Mouse (Mus musculus): Measurements from ENCODE around the gene Cs. TPM values are rescaled to one million over a fixed set of nuclear protein-coding genes. Genes with fewer than 3 reads are reported as not detected.
A peak's percentile ranks its signal among the peaks of the same experiment; 100 is the strongest.

The Cs gene
- polyA plus RNA-seq, 1 experiment from 2014 or later: 424 TPM

DNA sequence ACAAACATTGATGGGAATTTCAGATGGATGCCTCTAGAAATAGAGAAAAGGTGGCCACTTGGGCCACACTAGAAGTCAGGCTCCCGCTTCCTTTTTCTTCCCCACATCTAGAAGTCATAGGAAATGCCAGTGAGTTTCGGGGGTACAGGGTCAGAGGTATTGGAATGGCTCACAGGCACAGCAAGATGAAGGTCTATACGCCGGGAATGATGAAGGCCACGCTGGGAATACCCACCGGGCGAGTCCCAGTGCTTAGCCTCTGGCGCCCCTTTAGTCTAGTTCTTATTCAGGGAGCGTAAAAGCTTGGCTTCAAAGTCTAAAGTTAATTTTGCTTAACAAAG, 34.8 kb upstream of the Cs start:
- ATAC-seq (replicated peaks; ENCODE audit: insufficient number of reproducible peaks, low FRiP score, low TSS enrichment): 0 out of 2 replicates have a peak, but pooled peaks have one; percentile 2
- Histone ChIP-seq H3K4me1 (ENCODE audit: control insufficient read depth, insufficient read depth, low read length) (peaks cover 11% of the 10 kb centered on the region), H3K36me3 (ENCODE audit: control insufficient read depth, insufficient read depth, low read length) (no peaks in the 10 kb centered on the region), H3K4me2 (peak overlapping the region; percentile 80), H3K27me3 (ENCODE audit: control insufficient read depth, insufficient read depth, low read length) (no peaks in the 10 kb centered on the region), H3K27ac (ENCODE audit: low read depth, low read length) (peak overlapping the region; percentile 91), H3K9ac (ENCODE audit: low read depth, low read length) (peak overlapping the region; percentile 94), H3K9me3 (replicated peaks; ENCODE audit: control insufficient read depth, low read length) (no peaks in the 10 kb centered on the region), H3K4me3 (ENCODE audit: low read depth, low read length) (peak overlapping the region; percentile 69)
- under 1% methylated on average over 9 of the region's 9 CpGs for WGBS (ENCODE audit: insufficient replicate concordance)

DNA sequence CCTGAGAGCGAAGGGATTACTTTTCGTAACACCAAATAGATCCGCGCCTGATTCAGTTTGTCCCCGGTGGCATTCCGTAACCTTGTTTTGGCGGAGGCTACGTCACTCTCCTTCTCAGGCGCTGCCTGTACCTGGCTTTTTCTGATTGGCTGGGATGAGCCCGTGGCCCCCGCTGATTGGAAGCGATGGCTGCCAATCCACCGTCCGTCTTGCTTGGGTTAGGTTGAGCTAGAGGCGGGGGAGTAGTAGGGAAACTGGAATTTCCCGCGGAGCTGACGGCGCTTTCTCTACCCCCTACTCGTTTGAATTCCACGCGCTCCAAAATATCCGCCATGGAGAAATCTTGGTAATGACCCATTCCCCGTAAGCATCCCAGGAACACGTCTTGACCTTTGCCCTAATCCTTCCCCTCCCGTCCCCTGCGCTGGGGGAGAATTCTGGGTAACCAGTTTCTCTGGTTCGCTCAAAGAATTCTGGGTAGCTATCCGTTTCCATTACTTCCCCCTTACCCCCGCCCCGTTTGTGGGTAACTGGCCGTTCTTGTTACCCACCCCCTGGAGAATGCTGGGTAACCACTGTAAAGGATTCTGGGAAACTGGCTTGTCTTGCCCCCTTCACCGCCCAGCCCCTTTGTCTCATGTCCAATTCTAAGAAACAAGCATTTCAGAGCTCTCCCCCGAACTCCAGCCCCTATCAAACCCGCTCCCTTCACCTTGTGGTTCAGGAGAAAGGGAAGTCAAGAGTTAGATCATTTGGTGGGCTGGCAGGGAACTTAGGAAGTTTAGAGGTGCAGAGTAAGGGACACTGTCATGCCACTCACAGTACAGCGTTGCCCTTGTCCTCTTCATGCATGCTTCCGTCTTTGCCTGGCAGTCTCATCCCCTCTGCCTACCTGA, 34.2 kb upstream of the Cs start, which contains the start of gene Pan2:
Gene Pan2, plus strand, starts transcription at position 210 of the 896 bp plus-strand sequence.
- Histone ChIP-seq H3K4me2 (peak within 1 kb of the TSS; percentile 80), H3K4me3 (ENCODE audit: low read depth, low read length) (peak within 1 kb of the TSS; percentile 69), H3K27me3 (ENCODE audit: control insufficient read depth, insufficient read depth, low read length) (no peaks in the 10 kb centered on the region), H3K27ac (ENCODE audit: low read depth, low read length) (peak within 1 kb of the TSS; percentile 91), H3K9ac (ENCODE audit: low read depth, low read length) (peak within 1 kb of the TSS; percentile 94), H3K36me3 (ENCODE audit: control insufficient read depth, insufficient read depth, low read length) (peaks cover 5% of the 10 kb centered on the region), H3K4me1 (ENCODE audit: control insufficient read depth, insufficient read depth, low read length) (peaks cover 10% of the 10 kb centered on the region), H3K9me3 (replicated peaks; ENCODE audit: control insufficient read depth, low read length) (no peaks in the 10 kb centered on the region)
- peak; percentile 99 for ATAC-seq (replicated peaks; ENCODE audit: insufficient number of reproducible peaks, low FRiP score, low TSS enrichment)
- 2% methylated on average over 37 of the region's 37 CpGs for WGBS (ENCODE audit: insufficient replicate concordance)

DNA sequence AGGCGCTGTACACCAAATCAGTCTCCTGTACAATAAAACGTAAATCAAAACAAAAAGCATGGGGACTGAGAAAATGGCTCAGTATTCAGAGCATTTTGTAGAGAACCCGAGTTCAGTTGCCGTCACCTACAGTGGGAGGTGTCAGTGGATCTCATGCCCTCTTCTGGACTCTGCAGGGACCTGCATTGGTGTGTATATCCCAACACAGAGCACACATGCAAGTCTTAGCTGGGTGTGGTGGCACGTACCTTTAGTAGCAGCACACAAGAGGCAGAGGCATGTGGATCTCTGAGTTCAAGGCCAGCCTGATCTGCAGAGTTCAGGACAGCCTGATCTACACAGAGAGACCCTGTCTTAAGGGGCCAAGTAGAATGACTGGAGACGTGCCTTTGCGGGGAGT, 27.9 kb upstream of the Cs start:
- no peaks in the 10 kb centered on the region for H3K27me3 ChIP-seq (ENCODE audit: control insufficient read depth, insufficient read depth, low read length)
- ATAC-seq (replicated peaks; ENCODE audit: insufficient number of reproducible peaks, low FRiP score, low TSS enrichment): no peak
- peak overlapping the region; percentile 81 for H3K27ac ChIP-seq (ENCODE audit: low read depth, low read length)
- H3K9me3 ChIP-seq (replicated peaks; ENCODE audit: control insufficient read depth, low read length): no peaks in the 10 kb centered on the region
- WGBS (ENCODE audit: insufficient replicate concordance): 91% methylated on average over 7 of the region's 7 CpGs
- H3K36me3 ChIP-seq (ENCODE audit: control insufficient read depth, insufficient read depth, low read length): peaks cover 23% of the 10 kb centered on the region
- no peak overlapping the region for H3K4me3 ChIP-seq (ENCODE audit: low read depth, low read length)
- no peak overlapping the region for H3K4me2 ChIP-seq
- peaks cover 14% of the 10 kb centered on the region for H3K4me1 ChIP-seq (ENCODE audit: control insufficient read depth, insufficient read depth, low read length)
- peak overlapping the region; percentile 34; the same call in 1 of the 2 replicates for H3K9ac ChIP-seq (ENCODE audit: low read depth, low read length)

DNA sequence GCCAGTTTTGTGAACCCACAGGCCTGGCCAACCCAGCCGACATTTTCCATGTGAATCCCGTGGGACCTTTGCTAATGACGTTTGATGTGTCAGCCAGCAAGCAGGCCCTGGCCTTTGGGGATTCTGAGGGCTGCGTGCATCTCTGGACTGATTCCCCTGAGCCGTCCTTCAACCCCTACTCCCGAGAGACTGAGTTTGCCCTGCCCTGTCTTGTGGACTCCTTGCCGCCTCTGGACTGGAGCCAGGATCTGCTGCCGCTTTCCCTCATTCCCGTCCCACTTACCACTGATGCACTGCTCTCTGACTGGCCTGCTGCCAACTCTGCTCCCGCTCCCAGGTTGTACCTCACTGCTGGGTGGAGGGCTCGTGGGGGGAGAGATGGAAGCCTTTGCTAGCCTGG, 27.4 kb upstream of the Cs start:
- Histone ChIP-seq H3K27me3 (ENCODE audit: control insufficient read depth, insufficient read depth, low read length) (no peaks in the 10 kb centered on the region), H3K27ac (ENCODE audit: low read depth, low read length) (peak overlapping the region; percentile 81), H3K4me3 (ENCODE audit: low read depth, low read length) (no peak overlapping the region), H3K36me3 (ENCODE audit: control insufficient read depth, insufficient read depth, low read length) (peaks cover 24% of the 10 kb centered on the region), H3K4me1 (ENCODE audit: control insufficient read depth, insufficient read depth, low read length) (peaks cover 14% of the 10 kb centered on the region), H3K4me2 (peak overlapping the region; percentile 48), H3K9me3 (replicated peaks; ENCODE audit: control insufficient read depth, low read length) (no peaks in the 10 kb centered on the region), H3K9ac (ENCODE audit: low read depth, low read length) (peak overlapping the region; percentile 34; the same call in 1 of the 2 replicates)
- ATAC-seq (replicated peaks; ENCODE audit: insufficient number of reproducible peaks, low FRiP score, low TSS enrichment): peak; percentile 75
- 44% methylated on average over 11 of the region's 11 CpGs for WGBS (ENCODE audit: insufficient replicate concordance)

DNA sequence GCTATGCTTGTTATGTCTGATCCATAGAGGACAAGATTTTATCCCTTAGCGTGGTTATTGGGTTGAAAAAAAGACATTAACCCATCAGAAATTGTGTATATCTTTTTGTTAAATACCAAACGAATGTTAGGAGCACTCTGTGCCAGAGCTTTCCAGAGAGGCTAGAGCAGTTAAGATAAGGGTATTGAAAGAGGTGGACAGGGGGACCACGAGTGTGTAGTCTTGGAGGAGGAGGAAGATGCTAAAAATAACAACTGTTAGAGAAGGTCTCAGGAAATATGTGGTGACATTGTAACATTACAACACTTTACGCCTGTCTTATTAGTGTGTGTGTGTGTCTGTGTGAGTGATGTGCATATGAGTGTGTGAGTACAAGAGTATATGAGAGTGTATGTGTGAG, 26.6 kb upstream of the Cs start:
- Histone ChIP-seq H3K4me1 (ENCODE audit: control insufficient read depth, insufficient read depth, low read length) (peaks cover 14% of the 10 kb centered on the region), H3K27me3 (ENCODE audit: control insufficient read depth, insufficient read depth, low read length) (no peaks in the 10 kb centered on the region), H3K36me3 (ENCODE audit: control insufficient read depth, insufficient read depth, low read length) (peaks cover 27% of the 10 kb centered on the region), H3K4me2 (peak overlapping the region; percentile 48), H3K27ac (ENCODE audit: low read depth, low read length) (peak overlapping the region; percentile 81), H3K9ac (ENCODE audit: low read depth, low read length) (peak overlapping the region; percentile 28; the same call in 1 of the 2 replicates), H3K4me3 (ENCODE audit: low read depth, low read length) (no peak overlapping the region), H3K9me3 (replicated peaks; ENCODE audit: control insufficient read depth, low read length) (no peaks in the 10 kb centered on the region)
- no peak for ATAC-seq (replicated peaks; ENCODE audit: insufficient number of reproducible peaks, low FRiP score, low TSS enrichment)
- 49% methylated on average over 4 of the region's 4 CpGs for WGBS (ENCODE audit: insufficient replicate concordance)

DNA sequence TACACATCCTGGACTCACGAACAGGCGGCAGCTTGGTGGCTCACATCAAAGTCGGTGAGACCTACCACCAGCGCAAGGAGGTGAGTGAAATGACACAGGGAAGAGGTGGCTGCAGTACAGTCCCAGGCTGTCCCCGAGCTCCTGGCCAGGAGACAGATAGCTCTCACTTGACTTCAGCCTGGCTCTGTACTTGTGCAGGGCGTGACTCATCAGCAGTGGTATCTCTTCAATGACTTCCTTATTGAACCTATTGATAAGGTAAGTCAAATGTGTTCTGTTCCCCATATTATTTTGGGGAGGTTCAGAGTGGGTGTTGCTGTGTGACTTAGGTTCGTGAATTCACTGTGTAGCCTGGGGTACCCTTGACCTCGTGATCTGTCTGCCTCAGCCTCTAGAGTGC, 22.0 kb upstream of the Cs start:
- peaks cover 38% of the 10 kb centered on the region for H3K36me3 ChIP-seq (ENCODE audit: control insufficient read depth, insufficient read depth, low read length)

DNA sequence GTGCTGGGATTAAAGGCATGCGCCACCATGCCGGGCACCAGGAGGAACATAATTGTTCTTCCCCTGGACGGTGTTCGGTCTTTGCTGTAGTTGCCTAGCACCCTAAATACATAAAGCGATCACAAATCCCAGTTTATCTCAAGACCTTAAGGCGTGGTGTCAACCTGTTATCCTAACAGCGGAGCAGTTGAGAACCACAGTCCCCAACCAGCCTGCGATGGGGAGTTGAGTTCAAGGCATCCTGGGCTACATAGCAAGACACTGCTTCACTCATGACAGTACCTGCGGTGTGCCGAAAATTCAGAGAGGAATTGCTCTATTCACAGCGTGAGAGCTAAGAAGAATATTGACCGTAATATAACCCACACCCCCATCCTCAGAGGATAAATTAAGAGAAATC, 15.9 kb upstream of the Cs start:
- Histone ChIP-seq H3K36me3 (ENCODE audit: control insufficient read depth, insufficient read depth, low read length) (peaks cover 31% of the 10 kb centered on the region), H3K27ac (ENCODE audit: low read depth, low read length) (no peak overlapping the region)
- 56% methylated on average over 12 of the region's 12 CpGs for WGBS (ENCODE audit: insufficient replicate concordance)

More for the DNA sequence above, 22.0 kb upstream of the Cs start:
- Histone ChIP-seq H3K9me3 (replicated peaks; ENCODE audit: control insufficient read depth, low read length) (no peaks in the 10 kb centered on the region), H3K4me1 (ENCODE audit: control insufficient read depth, insufficient read depth, low read length) (peaks cover 7% of the 10 kb centered on the region), H3K4me3 (ENCODE audit: low read depth, low read length) (no peak overlapping the region), H3K9ac (ENCODE audit: low read depth, low read length) (no peak overlapping the region), H3K27ac (ENCODE audit: low read depth, low read length) (no peak overlapping the region), H3K27me3 (ENCODE audit: control insufficient read depth, insufficient read depth, low read length) (no peaks in the 10 kb centered on the region), H3K4me2 (no peak overlapping the region)
- 89% methylated on average over 8 of the region's 8 CpGs for WGBS (ENCODE audit: insufficient replicate concordance)
- no peak for ATAC-seq (replicated peaks; ENCODE audit: insufficient number of reproducible peaks, low FRiP score, low TSS enrichment)

DNA sequence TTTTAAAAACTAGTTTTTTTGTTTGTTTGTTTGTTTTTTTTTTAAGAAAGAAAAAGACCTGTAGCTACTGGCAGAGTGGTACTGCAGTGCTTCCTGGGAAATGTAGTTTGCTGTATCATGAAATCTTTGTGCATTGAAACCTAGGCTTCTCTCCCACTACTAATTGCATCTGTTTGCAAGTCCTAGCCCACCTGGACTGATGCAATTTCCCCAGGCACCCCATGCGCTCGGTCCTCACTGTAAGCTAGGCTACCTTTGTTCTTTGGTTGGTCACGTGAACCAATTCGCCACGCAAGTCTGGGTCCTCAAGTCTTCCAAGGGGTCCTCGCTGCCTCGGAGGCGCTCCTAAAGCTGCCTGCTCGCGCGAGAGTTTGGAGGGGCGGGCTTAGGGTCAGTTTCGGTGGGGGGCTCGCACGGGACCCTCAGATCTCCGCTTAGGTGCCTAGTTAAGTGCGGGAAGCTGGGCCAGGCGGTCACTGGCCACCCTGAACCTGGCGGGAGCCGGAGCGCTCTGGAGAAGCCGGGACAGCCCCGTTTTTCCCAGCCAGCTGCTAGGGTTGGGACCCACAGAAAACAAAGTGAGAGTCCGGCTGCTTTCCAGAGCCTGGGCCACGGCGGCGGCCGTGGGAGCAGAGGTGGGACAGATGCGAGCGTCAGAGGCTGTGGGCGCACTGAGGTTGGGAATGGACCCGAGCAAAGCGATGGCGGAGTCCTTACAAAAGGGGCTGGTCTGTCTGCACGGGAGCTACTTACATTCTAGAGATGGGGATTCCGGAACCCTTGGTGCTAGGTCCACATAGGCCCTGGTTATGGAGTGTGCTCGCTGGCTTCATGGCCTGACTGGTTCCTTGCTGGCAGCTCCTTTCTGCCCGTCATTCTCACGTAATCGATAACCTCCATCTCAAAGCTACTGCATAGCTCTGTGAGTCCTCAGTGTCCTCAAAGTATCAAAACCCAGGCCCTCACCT, 15.1 kb upstream of the Cs start, which contains the start of gene Cnpy2:
Gene Cnpy2, plus strand, starts transcription at position 319 of the 968 bp plus-strand sequence.
- ATAC-seq (replicated peaks; ENCODE audit: insufficient number of reproducible peaks, low FRiP score, low TSS enrichment): peak; percentile 86
- peak within 1 kb of the TSS; percentile 99 for H3K9ac ChIP-seq (ENCODE audit: low read depth, low read length)
- H3K4me2 ChIP-seq: peak within 1 kb of the TSS; percentile 92
- under 1% methylated on average over 40 of the region's 40 CpGs for WGBS (ENCODE audit: insufficient replicate concordance)
- peaks cover 32% of the 10 kb centered on the region for H3K36me3 ChIP-seq (ENCODE audit: control insufficient read depth, insufficient read depth, low read length)
- peak within 1 kb of the TSS; percentile 92 for H3K27ac ChIP-seq (ENCODE audit: low read depth, low read length)
- peak within 1 kb of the TSS; percentile 91 for H3K4me3 ChIP-seq (ENCODE audit: low read depth, low read length)
- no peaks in the 10 kb centered on the region for H3K27me3 ChIP-seq (ENCODE audit: control insufficient read depth, insufficient read depth, low read length)
- H3K9me3 ChIP-seq (replicated peaks; ENCODE audit: control insufficient read depth, low read length): no peaks in the 10 kb centered on the region
- peaks cover 12% of the 10 kb centered on the region; the same call in 1 of the 2 replicates for H3K4me1 ChIP-seq (ENCODE audit: control insufficient read depth, insufficient read depth, low read length)

More for the DNA sequence above, 15.9 kb upstream of the Cs start:
- Histone ChIP-seq H3K4me2 (peak overlapping the region; percentile 92), H3K4me1 (ENCODE audit: control insufficient read depth, insufficient read depth, low read length) (peaks cover 12% of the 10 kb centered on the region; the same call in 1 of the 2 replicates), H3K9ac (ENCODE audit: low read depth, low read length) (peak overlapping the region; percentile 59; the same call in 1 of the 2 replicates), H3K4me3 (ENCODE audit: low read depth, low read length) (peak overlapping the region; percentile 91), H3K27me3 (ENCODE audit: control insufficient read depth, insufficient read depth, low read length) (no peaks in the 10 kb centered on the region), H3K9me3 (replicated peaks; ENCODE audit: control insufficient read depth, low read length) (no peaks in the 10 kb centered on the region)
- ATAC-seq (replicated peaks; ENCODE audit: insufficient number of reproducible peaks, low FRiP score, low TSS enrichment): no peak

Data from heart, embryonic 11.5 days (tissue).